Mouse (Mus musculus): ENCODE results near the gene Hipk2.

DNA sequence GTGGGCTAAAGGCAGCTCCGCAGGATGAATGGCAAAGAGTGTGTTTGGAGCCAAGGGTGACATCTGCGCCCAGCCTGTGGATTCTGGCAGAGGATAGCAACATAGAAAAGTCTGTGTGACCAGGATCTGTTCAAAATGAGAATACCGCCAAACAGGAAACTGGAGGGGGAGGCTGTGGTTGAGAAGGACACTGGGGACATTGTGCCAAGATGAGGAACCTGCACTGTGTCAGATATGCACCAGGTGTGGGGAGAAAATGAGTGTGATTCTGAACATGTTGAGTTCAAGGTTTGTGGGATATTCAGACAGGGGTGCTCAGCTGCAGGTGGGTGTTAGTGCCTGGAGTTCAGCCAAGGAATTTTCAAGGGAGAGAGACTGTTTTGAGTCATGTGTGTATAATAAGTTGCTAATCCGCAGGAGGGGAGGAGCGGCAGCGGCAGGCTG lies 6.8 kb upstream of the Hipk2 start:
- TF ChIP-seq CTCF (IDR thresholded peaks at IDR 0.05; ENCODE audit: borderline replicate concordance, control insufficient read depth, extremely low read depth, insufficient read depth, low read length, poor library complexity) = no peak
- TF ChIP-seq POLR2A (IDR thresholded peaks at IDR 0.05; ENCODE audit: control insufficient read depth, extremely low read depth, insufficient read depth, low read length, poor library complexity) = no peak

Measured in thymus, adult 2 months (tissue).